Mouse (Mus musculus) cortical plate, adult 2 months (tissue): ENCODE data around the gene Unc5cl.

Experiments
- CTCF ChIP-seq: fragments of 200-500 bp; IDR thresholded peaks from 2 replicates; pipeline ENCODE4 v1.5.1; 2011; ENCODE audit warnings: mild to moderate bottlenecking, control low read depth, low read length; ENCODE audit not compliant: insufficient read depth; ENCODE audit errors: extremely low read depth
- POLR2A ChIP-seq: fragments of 200-500 bp; IDR thresholded peaks from 2 replicates; pipeline ENCODE4 v1.6.1; 2011; ENCODE audit warnings: mild to moderate bottlenecking, low read length, control low read depth; ENCODE audit not compliant: insufficient read depth; ENCODE audit errors: extremely low read depth

- no peak for TF ChIP-seq CTCF
- no peak for TF ChIP-seq POLR2A
These were observed 65.7 kb downstream of the Unc5cl start for GRCm38 (mm10) chr17:48520352-48520751.
